Mouse (Mus musculus) regulatory T cell (primary cell): ENCODE results near the gene Acsf2.

Experiments used
- in situ Hi-C: fragments of 300-600 bp; cut with MboI, MseI; formaldehyde crosslinking; loops from one replicate; pipeline ENCODE4 v1.15.1; 2025; ENCODE audit warnings: high pct_unique_total_duplicates

Gene Acsf2

GRCm38 (mm10) chr11:94548041-94548784 lies 53.5 kb downstream of the Acsf2 start:
- in situ Hi-C loops: no loop called here

DNA sequence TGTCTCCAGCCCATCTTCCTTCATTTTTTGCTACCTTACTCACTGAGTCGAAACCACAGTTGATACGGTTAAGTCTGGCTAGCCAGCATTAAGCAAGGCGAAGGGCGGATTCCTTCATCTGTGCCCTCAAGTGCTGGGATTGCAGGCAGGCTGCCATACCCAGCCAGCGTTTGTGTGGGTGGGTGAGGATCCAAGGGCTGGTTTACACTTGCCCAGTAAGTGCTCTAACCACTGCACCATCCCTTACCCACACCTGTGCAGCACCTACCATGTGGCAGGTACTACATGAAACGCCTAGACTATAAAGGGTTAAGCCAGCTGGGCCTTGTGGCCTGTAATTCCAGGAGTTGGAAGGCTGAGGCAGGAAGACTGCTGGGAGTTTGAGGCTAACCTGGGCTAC lies 54.4 kb downstream of the Acsf2 start:
- in situ Hi-C loops: no loop called here

- in situ Hi-C loops: no loop called here
Observed at GRCm38 (mm10) chr11:94546381-94546780, 55.3 kb downstream of the Acsf2 start.

GRCm38 (mm10) chr11:94544422-94544821 lies 57.2 kb downstream of the Acsf2 start:
- in situ Hi-C loops: no loop called here

GRCm38 (mm10) chr11:94543932-94544331 lies 57.7 kb downstream of the Acsf2 start:
- in situ Hi-C loops: no loop called here

- in situ Hi-C loops: no loop called here
Observed at GRCm38 (mm10) chr11:94543344-94543743, 58.3 kb downstream of the Acsf2 start.

DNA sequence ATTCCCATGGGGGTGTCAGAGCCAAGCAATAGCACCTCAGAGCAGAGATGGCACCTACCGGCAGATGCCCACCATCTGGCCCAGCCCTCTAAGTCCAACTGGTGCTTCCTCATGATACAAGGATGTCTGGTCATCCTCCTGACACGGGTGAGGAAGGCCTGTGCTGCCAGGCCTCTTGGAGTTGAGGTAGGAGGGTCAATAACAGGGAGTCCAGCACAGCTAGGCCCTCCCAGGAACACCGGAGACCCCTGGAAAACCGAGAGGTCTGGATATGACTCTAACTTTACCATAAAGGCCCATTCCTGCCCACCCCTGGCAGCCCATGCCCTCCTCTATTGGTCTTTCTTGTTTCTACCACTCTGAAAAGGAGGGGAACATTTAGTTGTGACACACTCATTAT lies 59.3 kb downstream of the Acsf2 start:
- in situ Hi-C loops: no loop called here

- in situ Hi-C loops: no loop called here
Observed at GRCm38 (mm10) chr11:94539761-94540160, 61.9 kb downstream of the Acsf2 start.

- in situ Hi-C loops: no loop called here
Observed at GRCm38 (mm10) chr11:94538733-94539292, 62.9 kb downstream of the Acsf2 start.

- in situ Hi-C loops: no loop called here
Observed at GRCm38 (mm10) chr11:94533171-94533570, 68.5 kb downstream of the Acsf2 start.

GRCm38 (mm10) chr11:94528879-94529278 lies 72.8 kb downstream of the Acsf2 start:
- in situ Hi-C loops: no loop called here

- in situ Hi-C loops: no loop called here
Observed at GRCm38 (mm10) chr11:94526171-94526879, 75.3 kb downstream of the Acsf2 start.

GRCm38 (mm10) chr11:94521219-94521843 lies 80.3 kb downstream of the Acsf2 start, which contains the start of gene Mycbpap:
TSS of gene Mycbpap (minus strand) at chr11:94521742.
- in situ Hi-C loops: no loop called here

GRCm38 (mm10) chr11:94513452-94513851 lies 88.2 kb downstream of the Acsf2 start:
- in situ Hi-C loops: no loop called here

DNA sequence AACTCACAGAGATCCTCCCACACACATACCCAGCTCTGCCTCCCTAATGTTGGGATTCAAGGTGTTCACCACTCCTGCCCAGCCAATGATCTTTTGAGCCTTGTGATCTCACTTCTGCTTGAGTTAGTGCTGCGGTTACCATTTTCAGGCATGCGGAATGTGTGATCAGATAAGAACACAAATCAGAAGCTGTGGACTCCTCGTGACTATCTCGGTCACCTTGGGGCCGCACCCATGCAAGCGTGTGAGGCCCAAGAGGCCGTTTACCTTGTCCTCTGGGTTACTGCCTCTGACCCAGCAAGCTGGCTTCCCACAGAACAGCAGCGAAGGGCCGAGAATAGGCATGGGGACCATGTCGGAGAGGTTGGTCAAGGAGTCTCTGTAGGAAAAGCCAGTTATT lies 92.7 kb downstream of the Acsf2 start:
- in situ Hi-C loops: no loop called here
